Mouse (Mus musculus) stomach, postnatal 0 days (tissue): ENCODE measurements around the gene Kif6.
A peak's percentile ranks its signal among the peaks of the same experiment; 100 is the strongest.

Experiments used
- CTCF ChIP-seq: IDR thresholded peaks from 2 replicates; pipeline ENCODE4 v1.5.1; 2016; ENCODE audit warnings: antibody characterized with exemption, low read depth, mild to moderate bottlenecking, moderate library complexity
- EP300 ChIP-seq: optimal IDR thresholded peaks from 2 replicates; pipeline ENCODE3; 2016; ENCODE audit warnings: antibody characterized with exemption

GRCm38 (mm10) chr17:49605397-49605796 is 9.5 kb upstream of the Kif6 start:
- TF ChIP-seq CTCF (peak; percentile 21), EP300 (no peak)
